Mouse (Mus musculus): ENCODE measurements around the gene Sdha.

Gene Sdha

GRCm38 (mm10) chr13:74349566-74350434 lies at the start of gene Sdha, which contains the start of gene Ccdc127:
Sdha (minus strand) TSS chr13:74350280.
Ccdc127 (plus strand) TSS chr13:74350309.
- DNase-seq (ENCODE audit: low read depth, low spot score): peak; percentile 96

- no peak for DNase-seq (ENCODE audit: low read depth, low spot score)
Observed at GRCm38 (mm10) chr13:74399298-74399839, 49.3 kb upstream of the Sdha start, which contains the start of gene Ftl1-ps1. Ftl1-ps1 (plus strand) TSS chr13:74399694.

GRCm38 (mm10) chr13:74391156-74391555 lies 41.1 kb upstream of the Sdha start:
- no peak for DNase-seq (ENCODE audit: low read depth, low spot score)

- DNase-seq (ENCODE audit: low read depth, low spot score): peak; percentile 29
Observed at GRCm38 (mm10) chr13:74390371-74390990, 40.4 kb upstream of the Sdha start, which contains the start of gene Zfp72. Zfp72 (minus strand) TSS chr13:74390836.

DNA sequence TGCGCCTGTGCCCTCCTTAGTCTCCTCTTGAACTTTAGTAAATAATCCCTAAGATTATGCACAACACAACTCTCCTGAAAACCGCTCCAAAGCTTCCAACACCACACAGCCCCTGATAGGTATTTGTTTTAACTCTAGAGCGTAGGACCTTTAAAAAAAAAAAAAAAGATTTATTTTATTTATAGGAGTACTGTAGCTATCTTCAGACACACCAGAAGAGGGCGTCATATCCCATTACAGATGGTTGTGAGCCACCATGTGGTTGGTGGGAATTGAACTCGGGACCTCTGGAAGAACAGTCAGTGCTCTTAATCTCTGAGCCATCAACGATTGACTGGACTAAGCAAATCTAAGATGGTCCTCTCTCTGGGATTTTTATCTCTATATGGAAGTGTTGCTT lies 39.6 kb upstream of the Sdha start:
- DNase-seq (ENCODE audit: low read depth, low spot score): no peak

- DNase-seq (ENCODE audit: low read depth, low spot score): no peak
Observed at GRCm38 (mm10) chr13:74382289-74382688, 32.2 kb upstream of the Sdha start.

- DNase-seq (ENCODE audit: low read depth, low spot score): no peak
Observed at GRCm38 (mm10) chr13:74381533-74382276, 31.6 kb upstream of the Sdha start.

DNA sequence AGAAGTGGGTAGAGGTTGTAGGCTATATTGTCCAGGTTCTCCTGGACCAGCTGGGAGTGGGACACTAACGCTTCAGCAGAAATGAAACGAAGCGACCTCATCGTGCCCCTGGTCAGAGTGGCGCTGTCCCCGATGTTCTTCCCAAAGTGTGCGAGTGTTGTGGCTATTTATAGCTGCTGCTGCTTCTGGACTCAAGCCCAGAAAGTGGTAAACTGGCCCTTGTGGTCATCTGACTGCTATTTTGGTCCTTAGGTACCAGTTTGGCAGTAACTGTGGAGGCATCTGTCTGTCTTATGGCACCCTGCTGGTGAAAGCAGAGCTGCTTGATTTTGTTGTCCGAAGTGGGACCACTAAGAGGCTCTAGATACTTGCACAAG lies 13.8 kb upstream of the Sdha start, which contains the start of gene Lrrc14b:
TSS of gene Lrrc14b (minus strand) at position 147 of the 377 bp plus-strand sequence.
- no peak for DNase-seq (ENCODE audit: low read depth, low spot score)

GRCm38 (mm10) chr13:74363176-74363858 lies 13.2 kb upstream of the Sdha start:
- no peak for DNase-seq (ENCODE audit: low read depth, low spot score)

DNA sequence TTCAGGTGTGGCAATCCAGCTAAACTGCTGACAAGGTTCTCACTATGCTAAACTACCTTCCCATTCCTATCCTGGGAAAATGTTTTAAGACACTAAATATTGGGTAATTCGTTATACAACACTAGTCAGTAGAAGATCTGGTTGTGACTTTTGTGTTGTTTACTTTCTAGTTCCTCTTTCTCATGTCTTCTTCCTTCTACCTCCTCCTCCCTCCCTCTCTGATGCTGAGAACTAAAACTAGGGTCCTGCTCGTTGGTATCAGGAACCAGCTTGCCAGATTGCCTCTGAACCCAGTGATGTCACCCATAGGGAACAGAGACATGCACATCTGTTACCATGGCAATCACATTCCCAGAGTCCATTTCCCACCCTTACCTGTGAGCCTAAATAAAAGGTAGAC lies 12.1 kb upstream of the Sdha start:
- no peak for DNase-seq (ENCODE audit: low read depth, low spot score)

GRCm38 (mm10) chr13:74356491-74356890 lies 6.4 kb upstream of the Sdha start:
- DNase-seq (ENCODE audit: low read depth, low spot score): no peak

DNA sequence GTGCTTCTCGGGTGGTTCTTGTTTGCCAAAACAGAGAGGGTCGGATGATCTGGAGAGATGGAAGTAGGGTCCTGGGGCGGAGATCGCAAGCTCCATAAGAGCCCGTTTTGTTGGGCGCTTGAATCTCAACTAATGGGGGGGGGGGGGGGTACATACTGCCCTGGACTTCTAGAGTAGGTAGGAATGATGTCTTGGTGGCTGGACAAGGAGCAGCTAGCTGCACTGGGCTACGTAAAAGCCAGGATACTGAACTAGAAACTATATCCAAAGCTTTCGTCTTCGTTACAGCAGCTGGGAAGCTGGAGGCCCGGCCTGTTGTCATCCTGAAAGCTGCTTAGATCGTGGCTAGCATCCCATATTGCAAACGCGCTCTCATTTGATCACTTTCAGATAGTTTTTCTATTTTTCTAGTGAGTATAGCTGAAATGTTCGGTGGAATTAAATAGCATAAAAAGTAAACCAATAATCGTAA lies 391 bp upstream of the Sdha start:
- DNase-seq (ENCODE audit: low read depth, low spot score): no peak

DNA sequence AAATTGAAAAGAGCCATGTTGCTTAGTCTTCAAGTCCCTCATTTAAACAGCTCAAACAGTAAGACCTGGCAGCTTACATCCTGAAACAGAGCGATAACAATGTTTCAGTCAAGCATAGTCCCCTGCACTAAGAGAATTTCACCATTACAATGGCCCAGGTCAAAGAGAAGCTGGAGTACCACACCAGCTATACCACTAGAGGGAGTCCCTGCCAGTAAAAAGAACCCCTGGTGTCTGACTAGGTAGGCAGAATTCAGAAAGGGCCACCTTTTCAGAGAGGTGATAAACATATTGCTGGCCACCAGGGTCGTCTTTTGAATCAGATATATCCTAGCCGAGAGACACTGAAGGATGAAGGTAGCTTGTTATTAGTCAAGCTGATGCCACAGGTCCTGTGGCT lies 9.0 kb downstream of the Sdha start:
- DNase-seq (ENCODE audit: low read depth, low spot score): no peak

GRCm38 (mm10) chr13:74329321-74329720 lies 20.8 kb downstream of the Sdha start:
- no peak for DNase-seq (ENCODE audit: low read depth, low spot score)

GRCm38 (mm10) chr13:74317170-74317849 lies 32.8 kb downstream of the Sdha start, which contains the start of gene Pdcd6:
Pdcd6 (minus strand) TSS chr13:74317580.
- DNase-seq (ENCODE audit: low read depth, low spot score): peak; percentile 71

- no peak for DNase-seq (ENCODE audit: low read depth, low spot score)
Observed at GRCm38 (mm10) chr13:74316789-74317169, 33.3 kb downstream of the Sdha start.

- no peak for DNase-seq (ENCODE audit: low read depth, low spot score)
Observed at GRCm38 (mm10) chr13:74316386-74316785, 33.7 kb downstream of the Sdha start.

GRCm38 (mm10) chr13:74314616-74315015 lies 35.5 kb downstream of the Sdha start:
- no peak for DNase-seq (ENCODE audit: low read depth, low spot score)

DNA sequence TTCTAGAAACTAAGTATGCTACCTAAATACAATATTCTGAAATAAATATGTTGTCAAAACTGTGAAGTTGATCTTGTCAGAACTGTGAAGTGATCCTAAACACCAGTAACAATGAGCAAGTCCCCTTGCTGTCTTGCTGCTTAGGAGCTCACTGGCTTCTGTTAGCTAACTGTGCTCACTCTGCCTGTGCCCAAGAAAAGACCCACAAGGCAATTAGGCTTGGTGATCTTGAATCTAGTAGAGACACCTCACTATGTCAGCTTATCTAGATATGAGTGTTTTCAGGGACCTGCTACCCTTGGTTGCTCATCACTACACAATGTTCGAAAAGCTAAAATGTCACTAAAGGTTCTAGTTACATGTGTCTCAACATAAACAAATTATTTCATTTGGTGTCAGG lies 44.3 kb downstream of the Sdha start:
- no peak for DNase-seq (ENCODE audit: low read depth, low spot score)

- DNase-seq (ENCODE audit: low read depth, low spot score): no peak
Observed at GRCm38 (mm10) chr13:74305380-74305779, 44.7 kb downstream of the Sdha start.

All from retina, adult 2 months (tissue).